Mouse (Mus musculus): ENCODE measurements at regions not wholly inside any gene's neighbourhood (a gene's known extent, or its start where the extent isn't known, plus 50 kb on each side); places are given as distances from the start of the nearest gene placed in this dataset.
"Not testable (repeated sequence)": the region's sequence is repeated elsewhere in the genome, so short reads cannot be mapped to it uniquely, and the experiment has no call there.

GRCm38 (mm10) chr3:68794380-68795014 lies 74.9 kb upstream of the 1110032F04Rik start:
- DNase-seq (ENCODE audit: low read depth, low spot score) = no peak

- DNase-seq (ENCODE audit: low read depth, low spot score) = no peak
These were observed 73.7 kb upstream of the 1110032F04Rik start for GRCm38 (mm10) chr3:68795641-68796040.

GRCm38 (mm10) chr3:68798408-68798807 lies 71.0 kb upstream of the 1110032F04Rik start:
- not testable (repeated sequence) for DNase-seq (ENCODE audit: low read depth, low spot score)

- no peak for DNase-seq (ENCODE audit: low read depth, low spot score)
These were observed 60.5 kb upstream of the 1110032F04Rik start for GRCm38 (mm10) chr3:68808866-68809265.

- no peak for DNase-seq (ENCODE audit: low read depth, low spot score)
These were observed 55.9 kb upstream of the 1110032F04Rik start for GRCm38 (mm10) chr3:68813461-68813860.

- DNase-seq (ENCODE audit: low read depth, low spot score) = no peak
These were observed 55.2 kb upstream of the 1110032F04Rik start for GRCm38 (mm10) chr3:68814011-68814690.

- DNase-seq (ENCODE audit: low read depth, low spot score) = no peak
These were observed 53.8 kb upstream of the 1110032F04Rik start for GRCm38 (mm10) chr3:68815621-68816020.

- no peak for DNase-seq (ENCODE audit: low read depth, low spot score)
These were observed 52.1 kb upstream of the 1110032F04Rik start for GRCm38 (mm10) chr3:68817321-68817720.
